Mouse (Mus musculus) heart, postnatal 0 days (tissue): Measurements from ENCODE around the gene Olfr1413.

Experiments
- CTCF ChIP-seq: IDR thresholded peaks from 2 replicates; pipeline ENCODE4 v1.5.1; 2016; ENCODE audit warnings: antibody characterized with exemption, control low read depth, low read depth
- EP300 ChIP-seq: IDR thresholded peaks from 2 replicates; pipeline ENCODE4 v1.6.1; 2016; ENCODE audit warnings: antibody characterized with exemption, low read depth

DNA sequence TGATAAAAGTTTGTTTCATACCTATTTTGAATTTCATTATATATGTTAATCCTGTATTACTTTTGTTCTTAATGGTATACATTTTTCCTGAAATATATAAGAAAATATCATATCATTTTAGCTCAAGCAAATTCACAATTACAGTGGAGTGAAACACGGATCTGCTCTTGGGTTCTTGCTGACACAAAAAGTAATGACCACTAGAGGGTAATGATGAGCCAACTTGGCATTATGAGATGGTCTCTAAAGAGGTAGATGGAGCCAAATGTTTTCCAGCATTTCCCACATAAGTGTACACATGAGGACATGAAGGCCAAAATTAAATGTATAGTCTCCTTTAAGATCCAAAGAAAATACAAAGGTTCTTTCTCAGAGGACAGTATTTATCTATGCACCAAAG lies 43.4 kb downstream of the Olfr1413 start:
- TF ChIP-seq CTCF (peak; percentile 57), EP300 (no peak)
